Mouse (Mus musculus): ENCODE measurements around the gene Ccdc171. TPM values are rescaled to one million over a fixed set of nuclear protein-coding genes. Genes with fewer than 3 reads are reported as not detected.
"Not testable (repeated sequence)": the region's sequence is repeated elsewhere in the genome, so short reads cannot be mapped to it uniquely, and the experiment has no call there.

The Ccdc171 gene
- polyA plus RNA-seq, 1 experiment = 4.9 TPM

DNA sequence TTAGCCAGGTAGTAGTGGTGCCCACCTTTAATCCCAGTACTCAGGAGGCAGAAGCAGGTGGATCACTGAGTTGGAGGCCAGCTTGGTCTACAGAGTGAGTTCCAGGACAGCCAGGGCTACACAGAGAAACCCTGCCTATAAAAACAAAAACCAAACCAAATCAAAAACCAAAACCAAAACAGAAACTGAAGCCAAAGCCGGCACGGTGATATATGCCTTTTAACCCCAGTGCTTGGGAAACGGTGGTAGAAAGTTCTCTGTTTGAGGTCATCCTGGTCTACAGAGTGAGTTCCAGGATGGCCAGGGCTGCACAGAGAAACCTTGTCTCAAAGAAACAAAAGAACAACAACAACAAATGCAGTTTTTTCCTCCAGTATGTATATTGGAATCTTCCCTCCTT lies 13.1 kb upstream of the Ccdc171 start:
- TF ChIP-seq CTCF (IDR thresholded peaks at IDR 0.05; ENCODE audit: borderline replicate concordance, extremely low read depth, insufficient read depth, insufficient read length) = no peak
- TF ChIP-seq POLR2A (IDR thresholded peaks at IDR 0.05; ENCODE audit: borderline replicate concordance, extremely low read depth, insufficient read depth, insufficient read length, poor library complexity, severe bottlenecking) = no peak
- DNase-seq (ENCODE audit: low read depth) = no peak

DNA sequence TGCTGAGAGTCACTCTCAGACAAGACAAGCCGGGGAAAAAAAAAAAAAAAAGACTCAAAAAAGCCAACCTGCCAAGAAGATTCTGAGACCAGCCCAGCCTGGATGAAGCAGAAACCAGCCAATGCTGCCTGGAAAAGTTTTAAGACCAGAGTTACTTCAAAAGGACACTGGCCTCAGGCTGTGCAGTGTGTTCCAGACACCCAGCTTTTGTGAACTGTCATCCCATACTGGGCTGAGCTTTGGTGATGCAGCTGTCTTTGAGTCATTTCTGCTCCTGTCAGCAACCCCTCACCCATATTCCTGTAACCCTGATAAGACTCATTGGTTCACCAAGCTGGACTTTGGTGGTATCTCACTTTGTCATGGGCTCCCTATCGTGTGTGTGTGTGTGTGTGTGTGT lies 12.7 kb upstream of the Ccdc171 start:
- TF ChIP-seq POLR2A (IDR thresholded peaks at IDR 0.05; ENCODE audit: borderline replicate concordance, extremely low read depth, insufficient read depth, insufficient read length, poor library complexity, severe bottlenecking) (no peak), CTCF (IDR thresholded peaks at IDR 0.05; ENCODE audit: borderline replicate concordance, extremely low read depth, insufficient read depth, insufficient read length) (no peak)

DNA sequence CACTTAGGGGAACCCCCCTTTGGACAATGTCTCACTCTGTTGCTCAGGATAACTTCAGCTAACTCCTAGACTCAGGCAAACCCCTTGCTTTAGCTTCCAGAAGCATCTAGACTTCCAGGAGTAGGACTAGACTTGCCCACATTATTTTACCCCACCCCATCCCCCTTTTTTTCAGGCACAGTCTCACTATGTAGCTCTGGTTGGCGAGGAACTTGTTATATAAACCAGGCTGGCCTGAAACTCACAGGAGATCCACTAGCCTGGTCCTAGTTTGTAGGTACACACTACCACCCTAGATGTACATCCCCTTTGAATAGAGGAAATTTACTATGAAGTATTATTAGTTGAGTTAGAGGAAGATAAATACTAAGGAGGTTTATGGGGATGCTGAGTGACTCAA lies 11.2 kb upstream of the Ccdc171 start:
- DNase-seq (ENCODE audit: low read depth) = no peak
- no peak for TF ChIP-seq POLR2A (IDR thresholded peaks at IDR 0.05; ENCODE audit: borderline replicate concordance, extremely low read depth, insufficient read depth, insufficient read length, poor library complexity, severe bottlenecking)
- TF ChIP-seq CTCF (IDR thresholded peaks at IDR 0.05; ENCODE audit: borderline replicate concordance, extremely low read depth, insufficient read depth, insufficient read length) = no peak

More for the DNA sequence above, 12.7 kb upstream of the Ccdc171 start:
- DNase-seq (ENCODE audit: low read depth) = no peak

DNA sequence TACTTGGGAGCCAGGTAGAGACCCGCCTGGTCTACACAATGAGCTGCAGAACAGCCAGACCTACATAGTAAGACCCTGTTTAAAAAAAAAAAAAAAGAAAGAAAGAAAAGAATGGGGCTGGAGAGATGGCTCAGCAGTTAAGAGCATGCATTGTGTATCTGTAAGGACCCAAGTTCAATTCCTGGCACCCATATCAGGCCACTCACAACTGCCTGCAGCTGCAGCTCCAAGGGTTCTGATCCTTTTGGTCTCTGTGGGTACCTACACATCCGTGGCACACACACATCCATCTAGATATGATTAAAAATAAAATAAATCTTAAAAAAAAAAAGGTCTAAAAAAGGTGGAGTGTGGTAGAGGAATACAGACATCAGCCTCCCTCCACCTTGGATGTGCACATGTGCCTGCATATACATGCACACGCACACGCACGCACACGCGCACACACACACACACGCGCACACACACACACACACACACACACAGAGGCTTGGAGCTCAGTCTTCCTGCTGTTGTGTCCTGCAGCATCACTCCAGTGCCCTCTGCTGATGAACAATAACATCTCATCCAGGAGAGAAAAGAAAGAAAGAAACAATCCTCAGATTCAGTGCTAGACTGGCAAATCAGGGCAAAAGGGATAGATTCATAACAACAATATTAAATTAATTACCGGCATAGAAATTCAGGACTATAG lies 10.2 kb upstream of the Ccdc171 start:
- peak; percentile 51; the same call in 1 of the 2 replicates for TF ChIP-seq CTCF (IDR thresholded peaks at IDR 0.05; ENCODE audit: borderline replicate concordance, extremely low read depth, insufficient read depth, insufficient read length)
- TF ChIP-seq POLR2A (IDR thresholded peaks at IDR 0.05; ENCODE audit: borderline replicate concordance, extremely low read depth, insufficient read depth, insufficient read length, poor library complexity, severe bottlenecking) = no peak
- DNase-seq (ENCODE audit: low read depth) = peak; percentile 64

DNA sequence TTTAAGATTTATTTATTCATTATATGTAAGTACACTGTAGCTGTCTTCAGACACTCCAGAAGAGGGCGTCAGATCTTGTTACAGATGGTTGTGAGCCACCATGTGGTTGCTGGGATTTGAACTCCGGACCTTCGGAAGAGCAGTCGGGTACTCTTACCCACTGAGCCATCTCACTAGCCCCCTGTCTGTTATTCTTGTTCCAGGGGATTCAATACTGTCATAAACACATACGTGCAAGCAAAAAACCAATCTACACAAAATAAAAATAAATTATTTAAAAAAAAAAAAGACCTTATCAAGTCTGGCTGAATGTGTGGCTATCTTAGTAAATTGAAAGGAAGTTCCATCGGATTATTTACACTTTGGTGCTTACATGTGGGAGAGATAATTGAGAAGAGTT lies 9.2 kb upstream of the Ccdc171 start:
- DNase-seq (ENCODE audit: low read depth) = not testable (repeated sequence)

DNA sequence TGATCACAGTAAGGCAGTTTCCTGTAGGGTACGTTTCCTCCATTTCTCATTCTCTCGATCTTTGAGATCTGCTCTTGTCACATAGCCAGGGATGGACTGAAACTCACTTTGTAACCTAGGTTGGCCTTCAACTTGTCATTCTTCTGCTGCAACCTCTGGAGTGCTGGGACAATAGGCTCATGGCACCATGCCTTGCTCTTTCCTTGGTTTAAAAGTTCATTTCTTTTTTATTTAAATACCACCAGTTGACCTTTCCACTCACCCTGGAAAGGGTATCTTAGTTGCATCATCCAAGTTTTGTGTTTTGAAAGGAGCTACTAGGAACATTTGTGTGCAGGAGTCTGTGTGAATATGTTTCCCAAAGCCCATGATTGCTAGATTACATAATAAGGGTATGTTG lies 6.2 kb upstream of the Ccdc171 start:
- TF ChIP-seq CTCF (IDR thresholded peaks at IDR 0.05; ENCODE audit: borderline replicate concordance, extremely low read depth, insufficient read depth, insufficient read length) = no peak
- TF ChIP-seq POLR2A (IDR thresholded peaks at IDR 0.05; ENCODE audit: borderline replicate concordance, extremely low read depth, insufficient read depth, insufficient read length, poor library complexity, severe bottlenecking) = no peak
- DNase-seq (ENCODE audit: low read depth) = no peak

DNA sequence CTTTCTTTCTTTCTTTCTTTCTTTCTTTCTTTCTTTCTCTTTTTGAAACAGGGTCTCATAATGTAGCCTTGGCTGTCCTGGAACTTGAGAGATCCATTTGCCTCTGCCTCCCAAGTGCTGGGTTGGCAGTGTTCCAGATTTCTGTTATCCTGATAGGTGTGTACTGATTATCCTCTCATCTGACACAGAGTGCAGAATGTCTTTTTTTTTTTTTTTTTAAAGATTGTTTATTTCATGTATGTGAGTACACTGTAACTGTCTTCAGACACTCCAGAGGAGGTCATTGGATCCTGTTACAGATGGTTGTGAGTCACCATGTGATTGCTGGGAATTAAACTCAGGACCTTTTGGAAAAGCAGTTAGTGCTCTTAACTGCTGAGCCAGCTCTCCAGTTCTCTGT lies 5.5 kb upstream of the Ccdc171 start:
- TF ChIP-seq CTCF (IDR thresholded peaks at IDR 0.05; ENCODE audit: borderline replicate concordance, extremely low read depth, insufficient read depth, insufficient read length) = no peak
- no peak for TF ChIP-seq POLR2A (IDR thresholded peaks at IDR 0.05; ENCODE audit: borderline replicate concordance, extremely low read depth, insufficient read depth, insufficient read length, poor library complexity, severe bottlenecking)
- DNase-seq (ENCODE audit: low read depth) = no peak

DNA sequence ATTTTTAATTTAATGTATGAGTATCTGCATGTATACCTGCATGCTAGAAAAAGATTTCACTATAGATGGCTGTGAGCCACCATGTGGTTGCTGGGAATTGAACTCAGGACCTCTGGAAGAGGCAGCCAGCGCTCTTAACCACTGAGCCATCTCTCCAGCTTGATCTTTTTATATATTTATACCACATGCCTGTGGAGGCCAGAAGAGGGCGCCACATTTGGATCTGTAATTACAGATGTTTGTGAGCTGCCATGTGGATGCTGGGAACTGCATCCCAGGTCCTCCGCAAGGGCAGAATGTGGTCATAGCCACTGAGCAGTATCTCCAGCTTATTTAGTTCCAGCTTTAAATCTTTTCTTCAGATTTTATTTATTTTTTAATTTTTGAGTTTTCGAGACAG lies 5.0 kb upstream of the Ccdc171 start:
- no peak for DNase-seq (ENCODE audit: low read depth)
- no peak for TF ChIP-seq POLR2A (IDR thresholded peaks at IDR 0.05; ENCODE audit: borderline replicate concordance, extremely low read depth, insufficient read depth, insufficient read length, poor library complexity, severe bottlenecking)
- no peak for TF ChIP-seq CTCF (IDR thresholded peaks at IDR 0.05; ENCODE audit: borderline replicate concordance, extremely low read depth, insufficient read depth, insufficient read length)

DNA sequence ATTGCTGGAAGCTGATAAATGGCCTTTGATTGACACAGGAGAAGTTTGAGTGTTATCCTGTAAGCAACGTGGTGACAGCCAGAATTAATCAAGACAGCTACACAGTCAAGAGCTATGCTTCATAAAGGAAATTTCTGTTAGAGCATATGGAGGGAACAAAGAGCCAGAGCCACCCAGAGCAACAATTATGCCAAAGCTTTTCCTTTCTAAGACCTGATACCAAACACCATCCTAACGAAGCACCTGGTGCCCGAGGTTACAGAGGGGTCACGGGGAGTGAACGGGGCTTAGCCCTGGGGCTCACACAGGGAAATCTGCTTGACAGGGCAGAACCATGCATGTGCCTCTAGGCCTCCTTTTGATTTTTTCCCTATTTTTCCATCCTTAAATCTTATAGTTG lies 3.3 kb upstream of the Ccdc171 start:
- no peak for TF ChIP-seq CTCF (IDR thresholded peaks at IDR 0.05; ENCODE audit: borderline replicate concordance, extremely low read depth, insufficient read depth, insufficient read length)
- no peak for TF ChIP-seq POLR2A (IDR thresholded peaks at IDR 0.05; ENCODE audit: borderline replicate concordance, extremely low read depth, insufficient read depth, insufficient read length, poor library complexity, severe bottlenecking)
- peak; percentile 73 for DNase-seq (ENCODE audit: low read depth)

DNA sequence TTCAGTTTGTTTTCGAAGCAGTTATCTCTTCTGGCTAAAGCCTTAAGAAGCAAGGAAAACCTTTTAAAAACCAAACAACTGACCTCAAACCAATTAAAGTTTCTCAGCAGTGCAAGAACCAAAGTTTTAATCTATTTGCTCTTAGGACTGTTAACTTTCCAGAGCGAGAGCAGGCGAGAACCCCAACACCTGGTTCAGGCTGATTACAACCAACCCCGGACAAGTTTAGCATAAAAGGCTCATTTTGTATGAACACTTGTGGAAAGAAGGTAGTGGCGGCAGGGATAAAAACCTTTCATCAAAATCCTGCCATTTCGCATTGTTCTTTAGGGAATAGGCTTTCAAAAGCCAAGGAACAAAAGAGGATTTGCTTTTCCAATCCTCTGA lies 896 bp upstream of the Ccdc171 start:
- no peak for DNase-seq (ENCODE audit: low read depth)
- TF ChIP-seq POLR2A (IDR thresholded peaks at IDR 0.05; ENCODE audit: borderline replicate concordance, extremely low read depth, insufficient read depth, insufficient read length, poor library complexity, severe bottlenecking) = no peak
- TF ChIP-seq CTCF (IDR thresholded peaks at IDR 0.05; ENCODE audit: borderline replicate concordance, extremely low read depth, insufficient read depth, insufficient read length) = no peak

DNA sequence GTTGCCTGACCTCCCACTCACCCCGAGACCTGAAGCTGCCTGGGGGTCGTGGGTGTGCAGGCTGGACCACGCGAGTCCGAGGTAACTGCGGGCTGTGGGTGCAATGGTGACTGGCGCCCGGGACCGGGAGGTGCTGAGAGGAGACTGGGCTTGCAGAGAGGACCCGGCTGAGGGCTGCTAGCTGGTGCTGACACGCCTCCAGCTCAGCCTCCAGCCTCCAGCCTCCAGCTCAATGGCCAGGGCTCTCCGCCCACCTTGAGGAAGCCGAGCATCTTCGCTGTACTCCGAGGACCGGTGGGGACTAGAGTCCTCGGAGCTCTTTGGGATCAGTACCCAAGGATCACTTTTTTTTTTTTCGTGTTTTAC lies 328 bp downstream of the Ccdc171 start:
- no peak for TF ChIP-seq POLR2A (IDR thresholded peaks at IDR 0.05; ENCODE audit: borderline replicate concordance, extremely low read depth, insufficient read depth, insufficient read length, poor library complexity, severe bottlenecking)
- TF ChIP-seq CTCF (IDR thresholded peaks at IDR 0.05; ENCODE audit: borderline replicate concordance, extremely low read depth, insufficient read depth, insufficient read length) = no peak
- peak; percentile 65 for DNase-seq (ENCODE audit: low read depth)

DNA sequence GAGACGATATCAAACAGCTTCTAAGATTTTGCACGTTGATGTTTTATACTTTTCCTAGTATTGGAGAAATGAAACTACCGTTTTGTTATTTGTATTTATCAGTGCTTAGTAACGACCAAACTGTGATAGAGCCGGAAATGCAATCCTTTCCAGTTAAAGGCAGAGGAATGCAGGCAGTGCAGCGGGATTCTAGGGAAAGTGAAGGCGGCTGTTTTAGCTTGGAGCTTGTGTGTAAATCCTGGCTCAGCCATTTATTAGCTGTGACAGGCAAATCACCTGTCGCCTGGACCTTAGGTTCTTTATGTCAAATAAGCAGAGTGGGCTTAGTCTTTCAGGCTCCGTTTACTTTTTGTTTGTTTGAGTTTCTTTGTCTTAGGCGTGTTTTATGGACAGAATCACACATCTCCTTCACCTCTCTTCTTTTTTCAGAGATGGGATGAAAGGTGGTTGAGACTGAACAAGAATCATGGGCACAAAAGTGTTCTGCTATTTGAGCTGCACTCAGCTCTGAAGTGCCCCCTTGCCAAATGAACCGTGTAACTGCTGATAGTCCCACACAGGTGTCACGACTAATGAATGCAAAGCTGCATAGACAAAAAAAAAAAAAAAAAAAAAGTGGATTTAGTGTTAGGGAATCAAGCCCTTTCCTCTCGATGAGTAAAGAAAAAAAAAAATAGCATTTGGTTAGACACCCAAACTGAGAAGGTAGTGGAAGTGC lies 1.1 kb downstream of the Ccdc171 start:
- DNase-seq (ENCODE audit: low read depth) = peak; percentile 54

More for the DNA sequence above, 1.1 kb downstream of the Ccdc171 start:
- TF ChIP-seq CTCF (IDR thresholded peaks at IDR 0.05; ENCODE audit: borderline replicate concordance, extremely low read depth, insufficient read depth, insufficient read length) (no peak), POLR2A (IDR thresholded peaks at IDR 0.05; ENCODE audit: borderline replicate concordance, extremely low read depth, insufficient read depth, insufficient read length, poor library complexity, severe bottlenecking) (no peak)

All from brain, embryonic 14.5 days (tissue).